Mouse (Mus musculus) ES-E14 (cell line): Measurements from ENCODE around the gene B230217C12Rik. TPM values are rescaled to one million over a fixed set of nuclear protein-coding genes. Genes with fewer than 3 reads are reported as not detected.

ENCODE experiments used
- DNase-seq: peaks from one replicate; pipeline ENCODE4 v3.0.0-alpha.2; 2013; ENCODE audit warnings: low read depth, low spot score
- H3K27ac ChIP-seq: 2 replicates; pipeline ENCODE4 v1.5.1; 2012; ENCODE audit warnings: low read depth, mild to moderate bottlenecking, low read length, moderate library complexity, mixed read lengths; ENCODE audit not compliant: poor library complexity, insufficient read depth, severe bottlenecking
- H3K36me3 ChIP-seq: 2 replicates; pipeline ENCODE4 v1.6.1; 2012; ENCODE audit warnings: mild to moderate bottlenecking, low read length, moderate library complexity, mixed read lengths; ENCODE audit not compliant: control insufficient read depth, poor library complexity, insufficient read depth, severe bottlenecking
- H3K4me1 ChIP-seq, 2 experiments: fragments of 150-350 bp in 1 of 2; sonication (generic) in 1 of 2; 2 replicates each; pipeline ENCODE4 v1.6.1; 2012; ENCODE audit warnings: low read length in 2 of 2, mild to moderate bottlenecking in 1 of 2, mixed read lengths in 1 of 2; ENCODE audit not compliant: control insufficient read depth in 2 of 2, insufficient read depth in 2 of 2, poor library complexity in 1 of 2
- H3K4me3 ChIP-seq, 2 experiments: fragments of 150-350 bp in 1 of 2; sonication (generic) in 1 of 2; 2 replicates each; pipeline ENCODE4 v1.5.1; 2012; ENCODE audit warnings: low read length in 2 of 2, low read depth in 1 of 2, mild to moderate bottlenecking in 1 of 2, mixed read lengths in 1 of 2; ENCODE audit not compliant: insufficient read depth in 1 of 2, poor library complexity in 1 of 2, severe bottlenecking in 1 of 2
- H3K9ac ChIP-seq: 2 replicates; pipeline ENCODE4 v1.6.1; 2012; ENCODE audit warnings: low read depth, mild to moderate bottlenecking, low read length, mixed read lengths; ENCODE audit not compliant: poor library complexity, insufficient read depth, severe bottlenecking
- H3K9me3 ChIP-seq: fragments of 150-350 bp; sonication (generic); 2 replicates; pipeline ENCODE4 v1.6.1; 2012; ENCODE audit warnings: low read depth, mild to moderate bottlenecking, low read length; ENCODE audit not compliant: control insufficient read depth, insufficient read depth
- CHD2 ChIP-seq: IDR thresholded peaks from 2 replicates; pipeline ENCODE4 v1.6.1; 2014; ENCODE audit warnings: mild to moderate bottlenecking, low read depth, low read length, inconsistent platforms
- HCFC1 ChIP-seq: IDR thresholded peaks from 2 replicates; pipeline ENCODE4 v1.6.1; 2012; ENCODE audit warnings: low read length, inconsistent platforms, borderline replicate concordance; ENCODE audit not compliant: insufficient read depth
- MAFK ChIP-seq: IDR thresholded peaks from 2 replicates; pipeline ENCODE4 v1.6.1; 2014; ENCODE audit warnings: mild to moderate bottlenecking, low read depth, low read length, inconsistent platforms; ENCODE audit not compliant: insufficient read depth
- ZC3H11A ChIP-seq: IDR thresholded peaks from 2 replicates; pipeline ENCODE4 v1.6.1; 2012; ENCODE audit warnings: low read depth, mild to moderate bottlenecking, inconsistent platforms, low read length, borderline replicate concordance
- ZNF384 ChIP-seq: IDR thresholded peaks from 2 replicates; pipeline ENCODE4 v1.6.1; 2012; ENCODE audit warnings: low read depth, low read length, inconsistent platforms
- in situ Hi-C, 2 experiments: fragments of 600-800 bp; cut with MboI; formaldehyde crosslinking; loops; one replicate each; pipeline ENCODE4 v1.15.1; 2025; ENCODE audit warnings: low sequenced_read_pairs in 2 of 2, inconsistent platforms in 1 of 2; ENCODE audit not compliant: unreplicated experiment in 2 of 2
- total RNA-seq: library from RNA; depleted of rRNA; stranded (reverse); fragments of 300-350 nt; gene quantifications from 2 replicates; pipeline ENCODE4 v1.2.3, GENCODE M21; 2012

Gene B230217C12Rik
- total RNA-seq, 1 experiment: 4.1 TPM

DNA sequence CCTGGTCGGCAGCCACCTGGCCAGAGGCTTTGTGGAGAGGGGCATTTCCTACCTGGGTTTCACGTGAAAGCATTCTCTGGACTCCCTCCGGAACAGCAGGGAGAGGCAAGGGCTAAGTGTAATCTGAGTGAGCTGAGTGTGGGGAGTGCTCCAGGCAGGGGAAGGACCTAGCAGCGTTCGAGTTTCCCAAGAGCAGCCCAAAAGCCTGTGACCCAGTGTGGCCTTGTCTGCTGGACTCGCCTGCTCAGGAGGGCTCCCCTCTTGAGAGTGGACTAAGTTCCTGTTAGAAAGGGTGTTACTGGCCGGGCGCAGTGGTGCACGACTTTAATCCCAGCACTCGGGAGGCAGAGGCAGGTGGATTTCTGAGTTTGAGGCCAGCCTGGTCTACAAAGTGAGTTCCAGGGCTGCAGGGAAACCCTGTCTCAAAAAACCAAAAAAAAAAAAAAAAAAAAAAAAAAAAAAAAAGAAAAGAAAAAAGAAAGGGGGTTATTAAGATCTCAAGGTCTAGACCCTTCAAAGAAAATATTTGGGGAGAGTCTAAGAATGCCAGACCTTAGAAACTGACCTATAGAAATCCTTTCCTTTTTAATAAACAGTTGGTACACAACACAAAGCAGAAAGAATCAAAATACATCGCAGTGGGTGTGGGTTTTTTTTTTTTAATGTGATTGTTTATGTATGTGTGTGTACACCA lies 992 bp upstream of the B230217C12Rik start:
- Histone ChIP-seq H3K9me3 (no peaks in the 10 kb centered on the region), H3K27ac (no peak overlapping the region), H3K9ac (peak overlapping the region; percentile 28; the same call in 1 of the 2 replicates), H3K36me3 (peaks cover 31% of the 10 kb centered on the region), H3K4me3 (no peak overlapping the region), H3K4me1 (peaks cover 0 to 20% of the 10 kb centered on the region in 2 experiments; a peak in 2 of 4 replicates)
- no peak for DNase-seq
- TF ChIP-seq ZNF384 (peak; percentile 64; the same call in 1 of the 2 replicates), HCFC1 (no peak)
- in situ Hi-C loops: no loop called here

DNA sequence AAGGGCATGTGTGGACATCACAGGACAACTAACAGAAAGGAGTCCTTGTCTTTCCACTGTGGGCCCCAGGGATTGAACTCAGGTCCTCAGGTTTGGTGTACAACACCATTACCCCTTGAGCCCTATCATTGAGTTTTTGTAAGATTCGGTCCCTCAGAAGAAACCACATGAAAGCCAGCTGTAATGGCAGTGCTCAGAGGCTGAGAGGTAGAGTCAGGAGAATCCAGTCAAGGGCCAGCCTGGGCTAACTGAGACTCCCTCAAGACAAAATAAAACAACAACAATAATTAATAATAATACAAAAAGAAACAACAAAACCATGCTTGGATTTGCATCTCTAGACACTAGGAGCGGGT lies 467 bp upstream of the B230217C12Rik start:
- in situ Hi-C loops: no loop called here
- H3K4me3 ChIP-seq: no peak overlapping the region
- peaks cover 0 to 20% of the 10 kb centered on the region in 2 experiments; a peak in 2 of 4 replicates for H3K4me1 ChIP-seq
- H3K9ac ChIP-seq: no peak overlapping the region
- peak overlapping the region; percentile 53; the same call in 1 of the 2 replicates for H3K27ac ChIP-seq
- no peak for TF ChIP-seq CHD2
- no peak for TF ChIP-seq ZNF384
- no peak for TF ChIP-seq ZC3H11A
- TF ChIP-seq MAFK: no peak
- no peak for TF ChIP-seq HCFC1
- no peak for DNase-seq
- H3K36me3 ChIP-seq: peaks cover 25% of the 10 kb centered on the region
- no peaks in the 10 kb centered on the region for H3K9me3 ChIP-seq

DNA sequence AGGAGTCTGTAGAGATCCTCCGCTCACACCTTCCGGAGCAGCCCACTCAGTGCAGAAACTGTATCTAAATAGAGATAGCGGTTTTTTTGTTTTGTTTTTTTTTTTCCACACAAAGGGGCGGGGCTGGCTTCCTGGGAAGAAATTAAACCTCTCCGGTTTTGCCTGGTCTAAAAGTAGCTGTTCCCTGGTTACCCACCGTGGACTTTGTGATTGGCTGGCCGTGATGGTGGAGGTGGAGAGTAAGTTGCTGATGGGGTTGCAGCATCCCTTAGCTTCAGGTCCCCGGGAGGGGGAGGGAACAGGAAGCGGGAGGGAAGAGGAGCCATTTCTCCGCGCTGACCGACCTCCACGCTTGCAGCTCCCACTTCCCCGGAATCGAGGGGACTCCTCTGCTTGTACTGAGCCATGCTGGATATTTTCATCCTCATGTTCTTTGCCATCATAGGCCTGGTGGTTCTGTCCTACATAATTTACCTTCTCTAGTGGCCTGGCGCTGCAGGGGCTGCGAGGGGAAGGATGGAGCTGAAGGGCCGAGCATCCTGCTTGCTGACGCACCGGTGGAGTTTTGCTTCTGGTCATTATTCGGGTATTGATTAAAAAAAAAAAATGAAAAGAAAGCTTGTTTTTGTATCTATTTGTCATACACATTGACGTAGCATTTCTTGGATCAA lies 546 bp downstream of the B230217C12Rik start:
- Histone ChIP-seq H3K36me3 (peaks cover 18% of the 10 kb centered on the region), H3K9ac (peak overlapping the region; percentile 66), H3K4me1 (peaks cover 0 to 18% of the 10 kb centered on the region in 2 experiments; a peak in 2 of 4 replicates), H3K9me3 (no peaks in the 10 kb centered on the region), H3K27ac (peak overlapping the region; percentile 53; the same call in 1 of the 2 replicates), H3K4me3 (peak overlapping the region; percentile 64 to 75)
- DNase-seq: peak; percentile 92
- in situ Hi-C loops: no loop called here
- TF ChIP-seq CHD2 (0 out of 2 replicates have a peak, but pooled peaks have one; percentile 50), ZNF384 (peak; percentile 96), MAFK (no peak)

DNA sequence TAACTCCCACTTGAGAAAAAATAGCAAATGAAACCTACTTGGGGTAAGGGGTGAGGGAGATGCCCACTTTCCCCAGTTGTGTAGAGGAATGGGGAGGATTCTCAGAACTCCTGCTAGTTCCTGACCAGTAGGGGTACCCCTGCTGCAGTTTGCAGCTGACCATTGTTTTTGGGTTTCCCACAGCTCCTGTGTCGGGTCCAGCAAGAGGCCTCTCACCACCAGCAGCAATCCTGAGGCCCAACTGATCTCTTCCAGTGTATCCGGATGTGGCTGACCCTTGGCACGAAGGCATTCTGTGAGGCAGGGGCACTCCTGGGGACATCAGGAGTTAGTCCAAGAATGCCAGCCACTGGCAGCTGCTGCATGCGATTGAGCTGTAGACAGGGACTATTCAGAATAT lies 1.4 kb downstream of the B230217C12Rik start:
- Histone ChIP-seq H3K27ac (no peak overlapping the region), H3K4me3 (no peak overlapping the region), H3K36me3 (peaks cover 11% of the 10 kb centered on the region), H3K9me3 (no peaks in the 10 kb centered on the region), H3K4me1 (peaks cover 0 to 13% of the 10 kb centered on the region in 2 experiments; a peak in 2 of 4 replicates), H3K9ac (0 out of 2 replicates have a peak overlapping the region, but pooled peaks have one; percentile 29)
- DNase-seq: no peak
- in situ Hi-C loops: no loop called here
- no peak for TF ChIP-seq ZNF384
- no peak for TF ChIP-seq HCFC1
- no peak for TF ChIP-seq CHD2
- no peak for TF ChIP-seq MAFK
- TF ChIP-seq ZC3H11A: no peak
